Mouse (Mus musculus) cerebellum, adult (tissue): ENCODE data around the gene Sorcs2.

ENCODE experiments used
- ATAC-seq: cut with Nextera tagmentation; 2 replicates; pipeline ENCODE4 v1.9.2; 2017; ENCODE audit warnings: mild to moderate bottlenecking, moderate library complexity, mixed read lengths; ENCODE audit not compliant: insufficient number of reproducible peaks, low FRiP score, low TSS enrichment

Sorcs2 gene

GRCm38 (mm10) chr5:36397837-36398282 lies at the start of gene Sorcs2:
Gene Sorcs2, minus strand, starts transcription at chr5:36398139.
- ATAC-seq, result peak; percentile 67

GRCm38 (mm10) chr5:36446166-36446890 lies 48.4 kb upstream of the Sorcs2 start:
- no peak for ATAC-seq

- ATAC-seq, result peak; percentile 58
Observed at GRCm38 (mm10) chr5:36445028-36445427, 47.1 kb upstream of the Sorcs2 start.

GRCm38 (mm10) chr5:36444611-36445010 lies 46.7 kb upstream of the Sorcs2 start:
- no peak for ATAC-seq

GRCm38 (mm10) chr5:36440741-36441140 lies 42.8 kb upstream of the Sorcs2 start:
- no peak for ATAC-seq

- no peak for ATAC-seq
Observed at GRCm38 (mm10) chr5:36436858-36437257, 38.9 kb upstream of the Sorcs2 start.

- no peak for ATAC-seq
Observed at GRCm38 (mm10) chr5:36434398-36434967, 36.5 kb upstream of the Sorcs2 start.

GRCm38 (mm10) chr5:36431711-36432110 lies 33.8 kb upstream of the Sorcs2 start:
- ATAC-seq, result no peak

- no peak for ATAC-seq
Observed at GRCm38 (mm10) chr5:36429551-36429950, 31.6 kb upstream of the Sorcs2 start.

GRCm38 (mm10) chr5:36427831-36428230 lies 29.9 kb upstream of the Sorcs2 start:
- ATAC-seq, result no peak

GRCm38 (mm10) chr5:36426404-36426803 lies 28.5 kb upstream of the Sorcs2 start:
- no peak for ATAC-seq

GRCm38 (mm10) chr5:36424676-36425075 lies 26.7 kb upstream of the Sorcs2 start:
- ATAC-seq, result no peak

- no peak for ATAC-seq
Observed at GRCm38 (mm10) chr5:36422689-36423088, 24.8 kb upstream of the Sorcs2 start.

GRCm38 (mm10) chr5:36419861-36420260 lies 21.9 kb upstream of the Sorcs2 start:
- ATAC-seq, result no peak

- no peak for ATAC-seq
Observed at GRCm38 (mm10) chr5:36414712-36415331, 16.9 kb upstream of the Sorcs2 start.

GRCm38 (mm10) chr5:36398463-36399364 lies 775 bp upstream of the Sorcs2 start:
- no peak for ATAC-seq

- no peak for ATAC-seq
Observed at GRCm38 (mm10) chr5:36397384-36397759, 567 bp downstream of the Sorcs2 start.

GRCm38 (mm10) chr5:36396491-36397383 lies 1.2 kb downstream of the Sorcs2 start:
- ATAC-seq, result no peak

GRCm38 (mm10) chr5:36396011-36396410 lies 1.9 kb downstream of the Sorcs2 start:
- ATAC-seq, result no peak
